Mouse (Mus musculus) embryonic facial prominence, embryonic 11.5 days (tissue): ENCODE data around the gene Mettl13. TPM values are rescaled to one million over a fixed set of nuclear protein-coding genes. Genes with fewer than 3 reads are reported as not detected.

Source experiments
- ATAC-seq: fragments of 200-750 bp; cut with Nextera tagmentation; replicated peaks from 2 replicates; pipeline ENCODE4 v1.8.0; 2017; ENCODE audit warnings: low read depth; ENCODE audit not compliant: insufficient number of reproducible peaks, low FRiP score, low TSS enrichment
- DNase-seq: peaks from one replicate; pipeline ENCODE4 v3.0.0-alpha.2; 2015; ENCODE audit warnings: low spot score
- H3K27ac ChIP-seq: fragments of 300-500 bp; sonication (generic); replicated peaks from 2 replicates; pipeline ENCODE4 v1.5.1; 2014; ENCODE audit warnings: mild to moderate bottlenecking, low read depth, low read length, control low read depth
- H3K27me3 ChIP-seq: fragments of 300-500 bp; sonication (generic); 2 replicates; pipeline ENCODE4 v1.6.1; 2014; ENCODE audit warnings: mild to moderate bottlenecking, low read length, moderate library complexity, mixed read lengths; ENCODE audit not compliant: control insufficient read depth, insufficient read depth
- H3K36me3 ChIP-seq: fragments of 300-500 bp; sonication (generic); replicated peaks from 2 replicates; pipeline ENCODE4 v1.6.1; 2014; ENCODE audit warnings: low read depth, mild to moderate bottlenecking, low read length, moderate library complexity, mixed read lengths; ENCODE audit not compliant: control insufficient read depth, insufficient read depth
- H3K4me1 ChIP-seq: fragments of 300-500 bp; sonication (generic); 2 replicates; pipeline ENCODE4 v1.6.1; 2014; ENCODE audit warnings: low read length, mixed read lengths; ENCODE audit not compliant: control insufficient read depth, insufficient read depth
- H3K4me2 ChIP-seq: fragments of 300-500 bp; sonication (generic); 2 replicates; pipeline ENCODE4 v1.6.1; 2014; ENCODE audit warnings: low read depth, mild to moderate bottlenecking, control low read depth, low read length, moderate library complexity
- H3K4me3 ChIP-seq: fragments of 300-500 bp; sonication (generic); 2 replicates; pipeline ENCODE4 v1.5.1; 2014; ENCODE audit warnings: low read depth, low read length, control low read depth
- H3K9ac ChIP-seq: fragments of 300-500 bp; sonication (generic); replicated peaks from 2 replicates; pipeline ENCODE4 v1.6.1; 2014; ENCODE audit warnings: mild to moderate bottlenecking, control low read depth, low read length
- H3K9me3 ChIP-seq: fragments of 300-500 bp; sonication (generic); replicated peaks from 2 replicates; pipeline ENCODE4 v1.6.1; 2016; ENCODE audit warnings: mild to moderate bottlenecking, low read length, inconsistent platforms, mixed read lengths; ENCODE audit not compliant: control insufficient read depth
- WGBS: fragments of 180-500 bp; shearing (Covaris S2); extraction: QIAGEN DNeasy Blood & Tissue Kit; methylation state at CpG from one replicate; pipeline ENCODE4 v1.1.7; 2014; 5-methylcytosine and 5-hydroxymethylcytosine counted together
- polyA plus RNA-seq: library from polyadenylated mRNA; unstranded; fragments of >200 nt; fragmentation: Nextera tagmentation; extraction: Ambion mirVana; gene quantifications from 2 replicates; pipeline ENCODE4 v1.2.1, GENCODE M21; 2014

Mettl13 gene
- polyA plus RNA-seq: 13.7 and 14.6 TPM in 2 replicates

- under 1% methylated on average over 52 of the region's 52 CpGs for WGBS
- peak; percentile 98 for DNase-seq
- no peak within 1 kb of the TSS; the same call in 1 of the 2 replicates for H3K27ac ChIP-seq
- H3K27me3 ChIP-seq: no peaks in the 10 kb centered on the region
- peak; percentile 97 for ATAC-seq
- H3K9ac ChIP-seq: peak within 1 kb of the TSS; percentile 71
- peak within 1 kb of the TSS; percentile 63 for H3K4me3 ChIP-seq
- peak within 1 kb of the TSS; percentile 72 for H3K4me2 ChIP-seq
- H3K36me3 ChIP-seq: no peaks in the 10 kb centered on the region; the same call in 1 of the 2 replicates
- no peaks in the 10 kb centered on the region for H3K4me1 ChIP-seq
- no peaks in the 10 kb centered on the region for H3K9me3 ChIP-seq
Measured at GRCm38 (mm10) chr1:162548016-162548916, at the start of gene Mettl13. TSS of gene Mettl13 (minus strand) at chr1:162548551.

- H3K27me3 ChIP-seq: no peaks in the 10 kb centered on the region
- no peaks in the 10 kb centered on the region for H3K36me3 ChIP-seq
- no peak overlapping the region for H3K4me2 ChIP-seq
- DNase-seq (no peak), ATAC-seq (no peak)
- H3K9me3 ChIP-seq: no peaks in the 10 kb centered on the region
- H3K4me3 ChIP-seq: no peak overlapping the region
- H3K9ac ChIP-seq: no peak overlapping the region
- H3K27ac ChIP-seq: no peak overlapping the region
- 80% methylated on average over 3 of the region's 3 CpGs for WGBS
- no peaks in the 10 kb centered on the region for H3K4me1 ChIP-seq
Measured at GRCm38 (mm10) chr1:162597379-162598102, 49.2 kb upstream of the Mettl13 start.

GRCm38 (mm10) chr1:162590415-162590997, 42.2 kb upstream of the Mettl13 start:
- no peak overlapping the region for H3K27ac ChIP-seq
- H3K9me3 ChIP-seq: no peaks in the 10 kb centered on the region
- no peak for ATAC-seq
- no peaks in the 10 kb centered on the region for H3K36me3 ChIP-seq
- no peak overlapping the region for H3K4me3 ChIP-seq
- H3K4me2 ChIP-seq: no peak overlapping the region
- H3K9ac ChIP-seq: no peak overlapping the region
- no peaks in the 10 kb centered on the region; the same call in 1 of the 2 replicates for H3K4me1 ChIP-seq
- WGBS: 76% methylated on average over 8 of the region's 8 CpGs
- no peaks in the 10 kb centered on the region for H3K27me3 ChIP-seq
- DNase-seq: no peak

- no peaks in the 10 kb centered on the region; the same call in 1 of the 2 replicates for H3K4me1 ChIP-seq
- no peak overlapping the region for H3K27ac ChIP-seq
- WGBS: 5% methylated on average over 9 of the region's 9 CpGs
- no peak overlapping the region for H3K4me3 ChIP-seq
- peak; percentile 82 for ATAC-seq
- peak; percentile 56 for DNase-seq
- no peaks in the 10 kb centered on the region for H3K9me3 ChIP-seq
- H3K27me3 ChIP-seq: no peaks in the 10 kb centered on the region
- no peak overlapping the region for H3K4me2 ChIP-seq
- H3K9ac ChIP-seq: 0 out of 2 replicates have a peak overlapping the region, but pooled peaks have one; percentile 15
- H3K36me3 ChIP-seq: no peaks in the 10 kb centered on the region
Measured at GRCm38 (mm10) chr1:162589443-162589842, 41.1 kb upstream of the Mettl13 start.

- no peaks in the 10 kb centered on the region; the same call in 1 of the 2 replicates for H3K36me3 ChIP-seq
- H3K4me3 ChIP-seq: no peak overlapping the region
- H3K27me3 ChIP-seq: no peaks in the 10 kb centered on the region
- ATAC-seq (no peak), DNase-seq (no peak)
- H3K4me2 ChIP-seq: no peak overlapping the region
- no peaks in the 10 kb centered on the region for H3K9me3 ChIP-seq
- H3K27ac ChIP-seq: no peak overlapping the region
- H3K9ac ChIP-seq: no peak overlapping the region
- H3K4me1 ChIP-seq: no peaks in the 10 kb centered on the region; the same call in 1 of the 2 replicates
- WGBS: 86% methylated on average over 3 of the region's 3 CpGs
Measured at GRCm38 (mm10) chr1:162588606-162589005, 40.3 kb upstream of the Mettl13 start.

GRCm38 (mm10) chr1:162586282-162586681, 37.9 kb upstream of the Mettl13 start:
- DNase-seq (no peak), ATAC-seq (no peak)
- H3K4me3 ChIP-seq: no peak overlapping the region
- H3K27ac ChIP-seq: no peak overlapping the region
- H3K9ac ChIP-seq: no peak overlapping the region
- H3K9me3 ChIP-seq: no peaks in the 10 kb centered on the region
- H3K4me2 ChIP-seq: no peak overlapping the region
- WGBS: 92% methylated on average over 4 of the region's 4 CpGs
- H3K27me3 ChIP-seq: no peaks in the 10 kb centered on the region
- no peaks in the 10 kb centered on the region; the same call in 1 of the 2 replicates for H3K4me1 ChIP-seq
- H3K36me3 ChIP-seq: no peaks in the 10 kb centered on the region; the same call in 1 of the 2 replicates

GRCm38 (mm10) chr1:162582884-162583283, 34.5 kb upstream of the Mettl13 start:
- H3K9ac ChIP-seq: no peak overlapping the region
- 94% methylated on average over 2 of the region's 2 CpGs for WGBS
- H3K27me3 ChIP-seq: no peaks in the 10 kb centered on the region
- no peak for DNase-seq
- no peaks in the 10 kb centered on the region for H3K9me3 ChIP-seq
- H3K4me3 ChIP-seq: no peak overlapping the region
- no peaks in the 10 kb centered on the region; the same call in none of the 2 replicates for H3K36me3 ChIP-seq
- H3K27ac ChIP-seq: no peak overlapping the region
- ATAC-seq: no peak
- H3K4me2 ChIP-seq: no peak overlapping the region
- H3K4me1 ChIP-seq: no peaks in the 10 kb centered on the region
